Mouse (Mus musculus) fat pad, adult 2 months (tissue): ENCODE results near the gene Fgf10.

ENCODE experiments used
- DNase-seq: peaks from one replicate; pipeline ENCODE4 v3.0.0-alpha.2; 2011; ENCODE audit warnings: low read depth, low spot score; ENCODE audit errors: extremely low read depth

Fgf10 gene

GRCm38 (mm10) chr13:118669491-118669890 is at the start of gene Fgf10:
Gene Fgf10 (plus strand): TSS chr13:118669791.
- DNase-seq: no peak

- no peak for DNase-seq
These were observed 39.7 kb upstream of the Fgf10 start for GRCm38 (mm10) chr13:118629661-118630428.

GRCm38 (mm10) chr13:118631500-118631899 is 38.1 kb upstream of the Fgf10 start:
- DNase-seq: no peak

GRCm38 (mm10) chr13:118636047-118636446 is 33.5 kb upstream of the Fgf10 start:
- no peak for DNase-seq

DNA sequence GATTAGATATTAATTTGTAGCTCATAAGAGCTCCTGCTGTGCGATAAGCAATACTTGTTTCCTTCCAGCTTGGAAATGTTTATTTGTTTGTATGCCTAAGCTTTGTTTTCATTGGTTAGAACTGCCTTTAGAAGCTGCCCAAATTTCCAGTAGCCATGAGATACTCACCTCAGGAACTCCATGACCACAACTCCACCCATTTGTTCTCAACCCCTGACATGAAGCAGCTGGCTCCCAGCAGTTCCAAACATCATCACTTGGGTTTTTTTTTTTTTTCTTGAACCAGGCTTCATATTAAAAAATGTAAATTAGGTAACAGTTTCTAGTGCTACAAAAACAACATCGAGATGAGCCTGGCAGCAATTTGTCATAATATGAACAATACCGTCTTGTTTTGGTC is 27.0 kb upstream of the Fgf10 start:
- no peak for DNase-seq

GRCm38 (mm10) chr13:118643138-118643537 is 26.5 kb upstream of the Fgf10 start:
- DNase-seq: no peak

GRCm38 (mm10) chr13:118656991-118657390 is 12.6 kb upstream of the Fgf10 start:
- no peak for DNase-seq

DNA sequence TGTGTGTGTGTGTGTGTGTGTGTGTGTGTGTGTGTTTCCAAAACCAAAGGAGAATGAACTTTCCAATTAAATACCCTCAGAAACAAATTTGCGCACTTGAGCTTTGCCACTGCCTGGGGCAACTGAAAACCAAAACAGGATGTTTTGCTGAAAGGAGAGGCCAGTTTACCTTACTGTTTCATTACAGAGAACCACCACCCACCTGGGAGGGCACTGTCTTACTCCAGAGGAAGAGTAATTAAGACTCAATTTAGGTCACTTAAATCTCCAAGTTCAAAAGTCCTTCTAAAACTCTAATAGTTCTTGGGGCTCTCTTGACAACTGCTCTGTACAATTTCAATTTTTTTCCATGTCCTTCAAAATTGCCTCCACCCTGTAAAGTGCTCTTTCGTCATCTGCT is 11.6 kb upstream of the Fgf10 start:
- no peak for DNase-seq

GRCm38 (mm10) chr13:118658608-118659326 is 10.8 kb upstream of the Fgf10 start:
- no peak for DNase-seq

- DNase-seq: no peak
These were observed 7.9 kb upstream of the Fgf10 start for GRCm38 (mm10) chr13:118661664-118662063.

GRCm38 (mm10) chr13:118664901-118665300 is 4.7 kb upstream of the Fgf10 start:
- no peak for DNase-seq

GRCm38 (mm10) chr13:118679228-118679627 is 9.6 kb downstream of the Fgf10 start:
- no peak for DNase-seq

- DNase-seq: no peak
These were observed 23.5 kb downstream of the Fgf10 start for GRCm38 (mm10) chr13:118693049-118693448.

DNA sequence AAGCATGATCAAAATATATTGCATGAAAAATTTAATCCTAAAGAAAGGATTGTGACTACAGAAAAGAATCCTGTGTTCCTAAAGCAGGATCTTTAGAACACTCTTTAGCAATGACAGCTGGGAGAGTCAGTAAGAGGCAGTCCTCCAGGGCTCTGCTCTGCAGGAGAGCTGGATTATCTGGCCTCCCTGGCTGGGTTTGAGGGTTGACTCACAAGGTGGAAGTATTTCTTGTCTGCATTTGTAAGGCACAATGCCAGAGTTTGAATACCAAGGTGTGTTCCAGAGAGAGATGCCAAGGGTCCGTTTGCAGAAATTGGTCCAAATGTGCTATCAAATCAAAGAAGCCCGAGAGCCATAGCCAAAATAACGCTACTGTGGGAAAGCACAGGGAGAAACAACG is 25.5 kb downstream of the Fgf10 start:
- no peak for DNase-seq

- DNase-seq: no peak
These were observed 34.1 kb downstream of the Fgf10 start for GRCm38 (mm10) chr13:118703727-118704126.

- no peak for DNase-seq
These were observed 36.1 kb downstream of the Fgf10 start for GRCm38 (mm10) chr13:118705716-118706115.

DNA sequence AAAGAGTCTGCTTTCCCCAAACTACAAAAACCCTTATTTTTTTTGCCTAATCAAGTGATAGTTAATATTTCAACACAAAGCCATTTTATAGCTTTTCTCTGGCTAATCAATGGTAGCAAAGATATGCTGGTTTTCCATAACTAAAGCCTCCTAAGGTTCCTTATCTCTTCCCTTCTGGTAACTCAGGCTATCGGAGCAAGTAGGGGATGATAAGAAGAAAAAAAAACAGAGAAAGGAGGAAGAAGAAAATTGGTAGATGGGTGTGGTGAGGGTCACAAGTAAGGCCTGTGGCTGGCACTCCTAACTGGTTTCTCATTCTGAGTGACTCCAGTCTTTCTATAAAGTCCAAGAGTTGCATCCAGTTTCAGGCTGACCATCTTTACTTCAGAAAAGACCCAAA is 40.3 kb downstream of the Fgf10 start:
- no peak for DNase-seq

DNA sequence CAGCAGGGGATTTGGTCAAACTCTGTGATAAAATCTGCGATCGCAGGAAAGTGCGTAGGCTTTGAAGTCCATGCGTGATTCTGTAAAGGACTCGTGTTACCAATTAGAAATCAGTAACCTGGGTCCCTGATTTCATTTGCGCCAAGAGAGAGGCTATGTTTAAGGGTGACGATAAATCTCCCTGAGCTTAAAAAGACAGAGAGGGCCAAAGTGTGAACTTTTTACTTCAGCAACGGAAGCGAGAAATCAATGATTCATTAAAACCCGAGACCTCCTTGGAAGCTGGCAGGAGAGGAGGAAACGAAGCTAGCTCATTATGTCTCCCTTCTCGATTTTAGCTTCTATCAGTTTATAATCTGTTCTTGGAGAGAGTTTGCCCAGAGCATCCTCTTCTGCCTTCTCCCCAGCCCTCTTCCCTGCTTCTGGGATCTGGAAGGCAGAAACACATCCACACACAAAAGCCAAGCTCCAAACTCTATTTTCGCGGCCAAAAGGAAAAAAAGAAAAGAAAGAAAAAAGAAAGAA is 44.1 kb downstream of the Fgf10 start:
- no peak for DNase-seq

- no peak for DNase-seq
These were observed 44.9 kb downstream of the Fgf10 start for GRCm38 (mm10) chr13:118714284-118715065.

DNA sequence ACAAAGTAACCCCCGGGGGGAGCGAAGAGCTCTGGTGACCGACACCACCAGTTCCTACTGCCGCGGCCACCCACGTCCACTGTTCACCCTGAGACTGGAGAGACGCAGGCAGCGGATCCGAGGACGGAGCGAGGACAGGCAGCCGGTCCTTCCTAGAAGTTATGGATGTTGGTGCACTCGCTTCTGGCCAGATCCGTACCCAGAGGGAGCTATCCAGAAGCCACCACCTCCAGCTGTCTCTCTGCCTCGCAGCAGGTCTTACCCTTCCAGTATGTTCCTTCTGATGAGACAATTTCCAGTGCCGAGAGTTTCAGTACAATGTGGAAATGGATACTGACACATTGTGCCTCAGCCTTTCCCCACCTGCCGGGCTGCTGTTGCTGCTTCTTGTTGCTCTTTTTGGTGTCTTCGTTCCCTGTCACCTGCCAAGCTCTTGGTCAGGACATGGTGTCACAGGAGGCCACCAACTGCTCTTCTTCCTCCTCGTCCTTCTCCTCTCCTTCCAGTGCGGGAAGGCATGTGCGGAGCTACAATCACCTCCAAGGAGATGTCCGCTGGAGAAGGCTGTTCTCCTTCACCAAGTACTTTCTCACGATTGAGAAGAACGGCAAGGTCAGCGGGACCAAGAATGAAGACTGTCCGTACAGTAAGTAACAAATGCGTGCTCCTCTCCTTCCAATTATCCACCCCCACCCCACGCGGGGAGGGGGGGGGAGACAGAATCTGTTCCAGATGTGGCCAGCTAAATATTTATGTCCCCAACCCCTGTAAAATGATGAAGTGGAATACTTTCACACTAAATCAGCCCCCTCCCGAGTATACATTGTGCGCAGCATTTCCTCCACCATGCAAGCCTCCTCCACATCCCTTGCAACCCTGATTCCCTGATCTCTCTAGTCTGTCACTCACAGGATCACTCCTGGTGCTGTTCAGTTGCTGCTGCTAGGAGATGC is 45.8 kb downstream of the Fgf10 start:
- no peak for DNase-seq
